Mouse (Mus musculus) MEL (cell line): ENCODE data around the gene 4930404H24Rik. TPM values are rescaled to one million over a fixed set of nuclear protein-coding genes. Genes with fewer than 3 reads are reported as not detected.

ENCODE experiments used
- DNase-seq: peaks from one replicate; pipeline ENCODE4 v3.0.0; 2011; ENCODE audit warnings: low read depth, low spot score
- H3K27ac ChIP-seq: 2 replicates; pipeline ENCODE4 v1.5.1; 2012; ENCODE audit warnings: low read depth, mild to moderate bottlenecking, control low read depth, low read length, moderate library complexity; ENCODE audit not compliant: control insufficient read depth
- H3K27me3 ChIP-seq, 2 experiments: fragments of 150-350 bp in 1 of 2; sonication (generic) in 1 of 2; 2 replicates each; pipeline ENCODE4 v1.6.1; 2012; ENCODE audit warnings: low read length in 2 of 2, mild to moderate bottlenecking in 2 of 2, improper control_type of control experiment in 1 of 2, moderate library complexity in 1 of 2; ENCODE audit not compliant: insufficient read depth in 2 of 2, control insufficient read depth in 1 of 2
- H3K36me3 ChIP-seq, 2 experiments: 2 replicates each; pipeline ENCODE4 v1.6.1; 2012 to 2014; ENCODE audit warnings: low read length in 2 of 2, improper control_type of control experiment in 1 of 2, inconsistent platforms in 1 of 2, mild to moderate bottlenecking in 1 of 2; ENCODE audit not compliant: insufficient read depth in 2 of 2, control insufficient read depth in 1 of 2
- H3K4me1 ChIP-seq, 2 experiments: fragments of 150-350 bp in 1 of 2; sonication (generic) in 1 of 2; 2 replicates each; pipeline ENCODE4 v1.6.1; 2012; ENCODE audit warnings: low read length in 2 of 2, improper control_type of control experiment in 1 of 2, mild to moderate bottlenecking in 1 of 2; ENCODE audit not compliant: insufficient read depth in 2 of 2, control insufficient read depth in 1 of 2
- H3K4me3 ChIP-seq, 2 experiments: fragments of 150-350 bp in 1 of 2; sonication (generic) in 1 of 2; 2 replicates each; pipeline ENCODE4 v1.5.1; 2012; ENCODE audit warnings: low read depth in 2 of 2, low read length in 2 of 2, mild to moderate bottlenecking in 2 of 2, moderate library complexity in 2 of 2, control low read depth in 1 of 2, improper control_type of control experiment in 1 of 2; ENCODE audit not compliant: control insufficient read depth in 1 of 2, insufficient read depth in 1 of 2
- H3K79me2 ChIP-seq: 2 replicates; pipeline ENCODE4 v1.6.1; 2012; ENCODE audit warnings: mild to moderate bottlenecking, low read length, moderate library complexity; ENCODE audit not compliant: control insufficient read depth, poor library complexity, insufficient read depth
- H3K9ac ChIP-seq: 2 replicates; pipeline ENCODE4 v1.6.1; 2012; ENCODE audit warnings: low read depth, mild to moderate bottlenecking, control low read depth, low read length, moderate library complexity; ENCODE audit not compliant: control insufficient read depth, poor library complexity, severe bottlenecking
- H3K9me3 ChIP-seq: fragments of 150-350 bp; sonication (generic); replicated peaks from 2 replicates; pipeline ENCODE4 v1.6.1; 2012; ENCODE audit warnings: mild to moderate bottlenecking, low read length, improper control_type of control experiment, moderate library complexity; ENCODE audit not compliant: insufficient read depth
- BHLHE40 ChIP-seq: IDR thresholded peaks from 2 replicates; pipeline ENCODE4 v1.6.1; 2012; ENCODE audit warnings: low read depth, mild to moderate bottlenecking, inconsistent platforms, low read length, improper control_type of control experiment, borderline replicate concordance
- CHD2 ChIP-seq: IDR thresholded peaks from 2 replicates; pipeline ENCODE4 v1.6.1; 2011; ENCODE audit warnings: low read length, improper control_type of control experiment
- ELF1 ChIP-seq: IDR thresholded peaks from 2 replicates; pipeline ENCODE4 v1.6.1; 2014; ENCODE audit warnings: low read depth, mild to moderate bottlenecking, inconsistent platforms, low read length, improper control_type of control experiment, moderate library complexity
- EP300 ChIP-seq, 2 experiments: IDR thresholded peaks; 2 replicates each; pipeline ENCODE4 v1.6.1; 2011; ENCODE audit warnings: improper control_type of control experiment in 2 of 2, low read length in 2 of 2, low read depth in 1 of 2, mild to moderate bottlenecking in 1 of 2
- ETS1 ChIP-seq: IDR thresholded peaks from 2 replicates; pipeline ENCODE4 v1.6.1; 2012; ENCODE audit warnings: low read depth, mild to moderate bottlenecking, inconsistent platforms, low read length, improper control_type of control experiment, moderate library complexity
- GABPA ChIP-seq: IDR thresholded peaks from 2 replicates; pipeline ENCODE4 v1.6.1; 2012; ENCODE audit warnings: low read depth, mild to moderate bottlenecking, inconsistent platforms, low read length, improper control_type of control experiment, moderate library complexity
- GATA1 ChIP-seq: IDR thresholded peaks from 2 replicates; pipeline ENCODE4 v1.6.1; 2011; ENCODE audit warnings: low read depth, low read length, improper control_type of control experiment
- HCFC1 ChIP-seq: IDR thresholded peaks from 2 replicates; pipeline ENCODE4 v1.6.1; 2012; ENCODE audit warnings: low read depth, mild to moderate bottlenecking, inconsistent platforms, low read length, improper control_type of control experiment, moderate library complexity
- MAFK ChIP-seq: IDR thresholded peaks from 2 replicates; pipeline ENCODE4 v1.6.1; 2011; ENCODE audit warnings: low read depth, mild to moderate bottlenecking, low read length, improper control_type of control experiment, borderline replicate concordance
- MAZ ChIP-seq: IDR thresholded peaks from 2 replicates; pipeline ENCODE4 v1.6.1; 2012; ENCODE audit warnings: low read depth, mild to moderate bottlenecking, inconsistent platforms, low read length, improper control_type of control experiment
- MXI1 ChIP-seq: IDR thresholded peaks from 2 replicates; pipeline ENCODE4 v1.6.1; 2011; ENCODE audit warnings: mild to moderate bottlenecking, low read depth, low read length, improper control_type of control experiment
- NELFE ChIP-seq: IDR thresholded peaks from 2 replicates; pipeline ENCODE4 v1.6.1; 2011; ENCODE audit warnings: low read depth, low read length, improper control_type of control experiment
- NRF1 ChIP-seq: IDR thresholded peaks from 2 replicates; pipeline ENCODE4 v1.6.1; 2014; ENCODE audit warnings: low read depth, mild to moderate bottlenecking, inconsistent platforms, low read length, improper control_type of control experiment, moderate library complexity; ENCODE audit not compliant: poor library complexity, insufficient read depth, severe bottlenecking
- POLR2A ChIP-seq, 2 experiments: IDR thresholded peaks; 2 replicates each; pipeline ENCODE4 v1.6.1; 2011 to 2012; ENCODE audit warnings: low read length in 2 of 2, mild to moderate bottlenecking in 2 of 2, control low read depth in 1 of 2, improper control_type of control experiment in 1 of 2, low read depth in 1 of 2, moderate library complexity in 1 of 2; ENCODE audit not compliant: control insufficient read depth in 1 of 2, insufficient read depth in 1 of 2, poor library complexity in 1 of 2
- RAD21 ChIP-seq: IDR thresholded peaks from 2 replicates; pipeline ENCODE4 v1.6.1; 2011; ENCODE audit warnings: mild to moderate bottlenecking, low read depth, low read length, improper control_type of control experiment
- RCOR1 ChIP-seq: IDR thresholded peaks from 2 replicates; pipeline ENCODE4 v1.6.1; 2012; ENCODE audit warnings: low read depth, mild to moderate bottlenecking, inconsistent platforms, low read length, improper control_type of control experiment
- SIN3A ChIP-seq: IDR thresholded peaks from 2 replicates; pipeline ENCODE4 v1.6.1; 2012; ENCODE audit warnings: low read length, improper control_type of control experiment, inconsistent platforms
- TCF12 ChIP-seq: IDR thresholded peaks from 2 replicates; pipeline ENCODE4 v1.6.1; 2014; ENCODE audit warnings: low read depth, mild to moderate bottlenecking, inconsistent platforms, low read length, improper control_type of control experiment, moderate library complexity
- ZC3H11A ChIP-seq: IDR thresholded peaks from 2 replicates; pipeline ENCODE4 v1.6.1; 2012; ENCODE audit warnings: low read depth, mild to moderate bottlenecking, inconsistent platforms, low read length, improper control_type of control experiment
- ZKSCAN1 ChIP-seq: IDR thresholded peaks from 2 replicates; pipeline ENCODE4 v1.6.1; 2012; ENCODE audit warnings: low read depth, mild to moderate bottlenecking, inconsistent platforms, low read length, improper control_type of control experiment, moderate library complexity
- ZMIZ1 ChIP-seq: IDR thresholded peaks from 2 replicates; pipeline ENCODE4 v1.6.1; 2012; ENCODE audit warnings: low read depth, mild to moderate bottlenecking, inconsistent platforms, low read length, improper control_type of control experiment, moderate library complexity
- ZNF384 ChIP-seq: IDR thresholded peaks from 2 replicates; pipeline ENCODE4 v1.6.1; 2012; ENCODE audit warnings: low read depth, mild to moderate bottlenecking, inconsistent platforms, low read length, improper control_type of control experiment
- polyA plus RNA-seq, 2 experiments: library from polyadenylated mRNA; stranded (reverse) in 1 of 2; unstranded in 1 of 2; fragments of >175 nt in 1 of 2; fragments of >200 nt in 1 of 2; gene quantifications; 2 replicates each; pipeline versions ENCODE4 v1.2.1 to v1.2.4; 2012; ENCODE audit warnings: low replicate concordance in 2 of 2, low read depth in 1 of 2; ENCODE audit not compliant: insufficient read length in 2 of 2, insufficient read depth in 1 of 2, missing spikeins in 1 of 2
- total RNA-seq: library from RNA; depleted of rRNA; stranded (reverse); fragments of 300-350 nt; gene quantifications from 2 replicates; pipeline ENCODE4 v1.2.3, GENCODE M21; 2012

Gene 4930404H24Rik
- total and polyA plus RNA-seq, 3 experiments, result 0.24 TPM; not detected in 2

DNA sequence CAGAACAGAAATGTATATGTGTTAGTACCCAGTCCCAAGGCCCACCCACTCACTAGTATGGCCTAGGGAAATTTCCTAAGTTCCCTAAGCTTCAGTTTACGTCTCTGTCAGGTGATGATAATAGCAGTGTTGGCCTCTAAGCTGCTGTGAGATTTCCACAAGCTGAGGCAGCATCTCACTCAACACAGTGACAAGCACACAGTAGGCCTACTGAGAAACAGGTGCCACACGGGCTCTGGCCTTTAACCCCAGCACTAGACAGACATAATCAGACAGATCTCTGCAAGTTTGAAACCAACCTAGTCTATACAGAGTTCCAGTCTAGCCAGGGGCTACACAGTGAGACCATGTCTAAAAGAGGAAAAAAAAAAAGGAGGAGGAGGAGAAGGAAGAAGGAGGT lies 32.1 kb downstream of the 4930404H24Rik start:
- peaks cover 12% of the 10 kb centered on the region for H3K79me2 ChIP-seq
- H3K4me1 ChIP-seq, result peaks cover 20 to 42% of the 10 kb centered on the region in 2 experiments
- TF ChIP-seq ZNF384, result peak; percentile 66; the same call in 1 of the 2 replicates
- no peak for TF ChIP-seq RAD21
- TF ChIP-seq NRF1, result no peak
- no peak for TF ChIP-seq ZC3H11A
- TF ChIP-seq ZKSCAN1, result peak; percentile 96
- TF ChIP-seq GABPA, result no peak
- TF ChIP-seq, all 39 proteins: peak for 2
- no peak overlapping the region for H3K27ac ChIP-seq
- H3K9me3 ChIP-seq, result no peaks in the 10 kb centered on the region
- peaks cover 0 to 35% of the 10 kb centered on the region in 2 experiments; a peak in 2 of 4 replicates for H3K36me3 ChIP-seq
- H3K9ac ChIP-seq, result no peak overlapping the region
- DNase-seq, result no peak
- no peak overlapping the region for H3K4me3 ChIP-seq
- H3K27me3 ChIP-seq, result no peaks in the 10 kb centered on the region

- Histone ChIP-seq H3K9ac (peak overlapping the region; percentile 28), H3K27ac (peak overlapping the region; percentile 87)
Measured at GRCm38 (mm10) chr2:153525906-153526311, 33.3 kb downstream of the 4930404H24Rik start.

More at GRCm38 (mm10) chr2:153525906-153526311, 33.3 kb downstream of the 4930404H24Rik start:
- Histone ChIP-seq H3K4me3 (peak overlapping the region; percentile 2 to 4; a peak in 1 of 4 replicates), H3K36me3 (peaks cover 0 to 30% of the 10 kb centered on the region in 2 experiments; a peak in 2 of 4 replicates), H3K79me2 (peaks cover 12% of the 10 kb centered on the region), H3K27me3 (no peaks in the 10 kb centered on the region), H3K4me1 (peaks cover 21 to 38% of the 10 kb centered on the region in 2 experiments), H3K9me3 (no peaks in the 10 kb centered on the region)
- TF ChIP-seq CHD2 (no peak), EP300 (IDR thresholded peaks at IDR 0.05; ENCODE audit: low read depth in 1 of 2, low read length in 2 of 2) (peak; percentile 60 to 68), ZMIZ1 (0 out of 2 replicates have a peak, but pooled peaks have one; percentile 31), HCFC1 (peak; percentile 44; the same call in 1 of the 2 replicates), ZNF384 (no peak), NELFE (0 out of 2 replicates have a peak, but pooled peaks have one; percentile 30), BHLHE40 (0 out of 2 replicates have a peak, but pooled peaks have one; percentile 30), RCOR1 (no peak), TCF12 (peak; percentile 70; the same call in 1 of the 2 replicates), ETS1 (peak; percentile 66), GATA1 (peak; percentile 85), MAZ (peak; percentile 85), MAFK (no peak), SIN3A (peak; percentile 75), POLR2A (IDR thresholded peaks at IDR 0.05; ENCODE audit: control insufficient read depth in 1 of 2, insufficient read depth in 1 of 2, low read depth in 1 of 2, low read length in 2 of 2, poor library complexity in 1 of 2) (peak in 1 of 2 experiments; percentile 37; a peak in 1 of 4 replicates), ELF1 (peak; percentile 67), MXI1 (peak; percentile 44; the same call in 1 of the 2 replicates)
- DNase-seq, result peak; percentile 89
